Mouse (Mus musculus): ENCODE results near the gene Etv3. TPM values are rescaled to one million over a fixed set of nuclear protein-coding genes. Genes with fewer than 3 reads are reported as not detected.

Gene Etv3
- total and polyA plus RNA-seq, 3 experiments = 12.6 to 24.1 (median 16.8) TPM

DNA sequence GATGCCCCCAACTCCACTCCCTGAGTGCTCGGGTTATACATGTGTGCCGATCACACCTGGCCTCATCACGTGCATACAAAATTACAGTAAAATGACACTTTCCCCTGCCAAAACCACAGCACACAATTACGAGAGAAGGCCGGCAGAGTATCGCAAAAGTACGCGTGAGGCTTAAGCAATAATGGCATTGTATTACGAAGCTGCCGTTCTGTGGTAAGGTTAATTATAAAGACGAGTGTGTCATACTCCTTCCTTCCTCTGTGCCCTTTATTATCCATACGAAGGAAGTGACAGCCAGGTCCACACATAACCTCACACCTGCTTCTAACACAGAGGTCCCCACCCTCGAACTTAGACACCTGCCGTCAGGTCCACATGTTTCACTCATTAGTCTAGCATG lies 42.3 kb downstream of the Etv3 start:
- in situ Hi-C loops (cut with MboI; ENCODE audit: low pct_ligation_motif_present, low pct_unique_long_range_greater_than_20kb, low sequenced_read_pairs) (no loop called here), dilution Hi-C loops (cut with MboI; ENCODE audit: extremely low pct_ligation_motif_present, extremely low pct_unique_long_range_greater_than_20kb, low sequenced_read_pairs) (no loop called here)
- H3K36me3 ChIP-seq (replicated peaks in 1 of 2; ENCODE audit: control insufficient read depth in 1 of 2, insufficient read depth in 1 of 2, low read length in 1 of 2) = no peaks in the 10 kb centered on the region
- no peak for DNase-seq (ENCODE audit: extremely low read depth)
- H3K9me3 ChIP-seq (replicated peaks; ENCODE audit: low read length) = no peaks in the 10 kb centered on the region
- H3K4me1 ChIP-seq (ENCODE audit: control insufficient read depth in 1 of 2, insufficient read depth in 2 of 2) = peaks cover 9 to 17% of the 10 kb centered on the region in 2 experiments; a peak in 3 of 4 replicates
- no peaks in the 10 kb centered on the region for H3K79me2 ChIP-seq (replicated peaks; ENCODE audit: control insufficient read depth, extremely low read depth, insufficient read depth, poor library complexity, severe bottlenecking)
- no peak overlapping the region for H3K27ac ChIP-seq (ENCODE audit: insufficient read depth, low read depth)
- H3K4me2 ChIP-seq (ENCODE audit: insufficient read depth, low read depth, poor library complexity, severe bottlenecking) = no peak overlapping the region
- no peak overlapping the region for H3K9ac ChIP-seq (ENCODE audit: insufficient read depth, low read depth)
- no peak for TF ChIP-seq USF2 (conservative IDR thresholded peaks at IDR 0.05; ENCODE audit: low read depth, low read length)
- TF ChIP-seq RAD21 (IDR thresholded peaks at IDR 0.05; ENCODE audit: low read depth, low read length) = no peak
- no peak for TF ChIP-seq CHD2 (IDR thresholded peaks at IDR 0.05; ENCODE audit: low read length)
- no peak overlapping the region for H3K4me3 ChIP-seq (replicated peaks in 1 of 3; ENCODE audit: low read depth in 2 of 3, low read length in 2 of 3, poor library complexity in 1 of 3)
- H3K27me3 ChIP-seq (replicated peaks) = no peaks in the 10 kb centered on the region

DNA sequence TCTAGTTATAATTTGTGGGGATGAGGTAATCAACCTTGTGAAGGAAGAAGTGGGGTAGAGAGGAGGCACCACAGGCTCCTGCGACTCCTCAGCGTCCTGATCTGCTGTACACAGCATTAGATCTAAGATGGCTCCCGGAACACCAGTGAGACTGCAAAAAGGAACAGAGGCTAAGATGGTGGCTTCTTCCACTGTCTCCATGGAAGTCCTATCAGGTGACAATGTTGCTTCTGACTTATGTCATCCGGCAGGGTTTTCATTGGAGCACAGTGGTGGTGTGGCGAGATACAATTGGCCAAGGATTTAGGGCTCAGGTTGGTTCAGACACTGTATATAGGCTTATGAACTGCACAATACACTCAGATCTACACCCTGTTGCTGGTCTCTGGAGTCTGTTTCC lies 43.5 kb downstream of the Etv3 start:
- H3K27ac ChIP-seq (ENCODE audit: insufficient read depth, low read depth) = no peak overlapping the region
- no peak overlapping the region for H3K4me3 ChIP-seq (replicated peaks in 1 of 3; ENCODE audit: low read depth in 2 of 3, low read length in 2 of 3, poor library complexity in 1 of 3)
- no peaks in the 10 kb centered on the region for H3K27me3 ChIP-seq (replicated peaks)
- dilution Hi-C loops (cut with MboI; ENCODE audit: extremely low pct_ligation_motif_present, extremely low pct_unique_long_range_greater_than_20kb, low sequenced_read_pairs) = no loop called here
- TF ChIP-seq EP300 (IDR thresholded peaks at IDR 0.05; ENCODE audit: low read length) (no peak), POLR2A (IDR thresholded peaks at IDR 0.05; ENCODE audit: low read depth, low read length) (no peak), CTCF (conservative IDR thresholded peaks at IDR 0.05 in 1 of 2, IDR thresholded peaks at IDR 0.05 in 1 of 2; ENCODE audit: low read depth in 2 of 2, low read length in 2 of 2) (no peak), GABPA (IDR thresholded peaks at IDR 0.05; ENCODE audit: insufficient replicate concordance, low read depth, low read length) (no peak), HCFC1 (IDR thresholded peaks at IDR 0.05; ENCODE audit: low read depth, low read length) (no peak), USF1 (IDR thresholded peaks at IDR 0.05; ENCODE audit: low read depth, low read length) (no peak), RAD21 (IDR thresholded peaks at IDR 0.05; ENCODE audit: low read depth, low read length) (no peak), RCOR1 (conservative IDR thresholded peaks at IDR 0.05; ENCODE audit: low read depth, low read length) (no peak), SMC3 (IDR thresholded peaks at IDR 0.05; ENCODE audit: low read depth, low read length) (no peak), TCF12 (IDR thresholded peaks at IDR 0.05; ENCODE audit: low read depth, low read length) (no peak), JUN (IDR thresholded peaks at IDR 0.05; ENCODE audit: insufficient read depth, low read depth, low read length) (no peak), ELF1 (IDR thresholded peaks at IDR 0.05; ENCODE audit: low read depth, low read length) (no peak)
- peaks cover 9 to 10% of the 10 kb centered on the region in 2 experiments; a peak in 3 of 4 replicates for H3K4me1 ChIP-seq (ENCODE audit: control insufficient read depth in 1 of 2, insufficient read depth in 2 of 2)
- DNase-seq (ENCODE audit: extremely low read depth) = no peak
- no peaks in the 10 kb centered on the region for H3K36me3 ChIP-seq (replicated peaks in 1 of 2; ENCODE audit: control insufficient read depth in 1 of 2, insufficient read depth in 1 of 2, low read length in 1 of 2)
- H3K4me2 ChIP-seq (ENCODE audit: insufficient read depth, low read depth, poor library complexity, severe bottlenecking) = no peak overlapping the region
- no peaks in the 10 kb centered on the region for H3K9me3 ChIP-seq (replicated peaks; ENCODE audit: low read length)
- H3K79me2 ChIP-seq (replicated peaks; ENCODE audit: control insufficient read depth, extremely low read depth, insufficient read depth, poor library complexity, severe bottlenecking) = no peaks in the 10 kb centered on the region
- in situ Hi-C loops (cut with MboI; ENCODE audit: low pct_ligation_motif_present, low pct_unique_long_range_greater_than_20kb, low sequenced_read_pairs) = no loop called here
- no peak overlapping the region for H3K9ac ChIP-seq (ENCODE audit: insufficient read depth, low read depth)

DNA sequence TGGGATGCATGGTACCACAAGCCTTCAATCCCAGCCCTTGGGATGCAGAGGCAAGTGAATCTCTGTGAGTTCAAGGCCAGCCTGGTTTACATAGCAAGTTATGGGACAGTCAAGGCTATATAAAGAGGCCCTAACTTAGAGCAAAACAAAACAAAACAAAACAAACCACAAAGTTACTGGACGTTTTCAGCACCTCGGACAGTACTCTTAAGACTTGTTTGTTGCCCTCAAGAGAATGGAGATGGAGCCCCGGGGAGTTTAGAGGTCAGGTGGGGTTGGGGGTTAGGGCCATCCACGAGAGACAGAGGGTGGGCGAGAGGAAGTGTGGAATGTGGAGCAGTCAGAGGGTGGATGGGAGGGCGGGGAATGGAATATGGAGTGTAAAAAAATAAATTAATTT lies 50.6 kb downstream of the Etv3 start:
- Histone ChIP-seq H3K79me2 (replicated peaks; ENCODE audit: control insufficient read depth, extremely low read depth, insufficient read depth, poor library complexity, severe bottlenecking) (no peaks in the 10 kb centered on the region), H3K4me1 (ENCODE audit: control insufficient read depth in 1 of 2, insufficient read depth in 2 of 2) (peaks cover 0 to under 1% of the 10 kb centered on the region in 2 experiments; a peak in 1 of 4 replicates), H3K9me3 (replicated peaks; ENCODE audit: low read length) (peaks cover 3% of the 10 kb centered on the region), H3K27me3 (replicated peaks) (no peaks in the 10 kb centered on the region), H3K36me3 (replicated peaks in 1 of 2; ENCODE audit: control insufficient read depth in 1 of 2, insufficient read depth in 1 of 2, low read length in 1 of 2) (no peaks in the 10 kb centered on the region), H3K4me3 (replicated peaks in 1 of 3; ENCODE audit: low read depth in 2 of 3, low read length in 2 of 3, poor library complexity in 1 of 3) (no peak overlapping the region), H3K4me2 (ENCODE audit: insufficient read depth, low read depth, poor library complexity, severe bottlenecking) (no peak overlapping the region), H3K9ac (ENCODE audit: insufficient read depth, low read depth) (no peak overlapping the region), H3K27ac (ENCODE audit: insufficient read depth, low read depth) (no peak overlapping the region)
- TF ChIP-seq RCOR1 (conservative IDR thresholded peaks at IDR 0.05; ENCODE audit: low read depth, low read length) (no peak), MYC (IDR thresholded peaks at IDR 0.05; ENCODE audit: low read depth, low read length) (no peak), JUND (conservative IDR thresholded peaks at IDR 0.05; ENCODE audit: low read depth, low read length) (no peak), ETS1 (conservative IDR thresholded peaks at IDR 0.05; ENCODE audit: low read depth, low read length) (no peak), CHD2 (IDR thresholded peaks at IDR 0.05; ENCODE audit: low read length) (no peak), NRF1 (IDR thresholded peaks at IDR 0.05; ENCODE audit: low read depth, low read length) (no peak), MXI1 (IDR thresholded peaks at IDR 0.05; ENCODE audit: low read depth, low read length) (no peak), EP300 (IDR thresholded peaks at IDR 0.05; ENCODE audit: low read length) (no peak), USF1 (IDR thresholded peaks at IDR 0.05; ENCODE audit: low read depth, low read length) (no peak), TBP (conservative IDR thresholded peaks at IDR 0.05; ENCODE audit: low read depth, low read length) (no peak), PAX5 (IDR thresholded peaks at IDR 0.05; ENCODE audit: low read length) (no peak), KAT2A (IDR thresholded peaks at IDR 0.05; ENCODE audit: insufficient replicate concordance, low read length) (no peak), IRF4 (IDR thresholded peaks at IDR 0.05; ENCODE audit: low read depth, low read length) (no peak), USF2 (conservative IDR thresholded peaks at IDR 0.05; ENCODE audit: low read depth, low read length) (no peak), ZMIZ1 (IDR thresholded peaks at IDR 0.05; ENCODE audit: low read depth, low read length) (no peak), JUN (IDR thresholded peaks at IDR 0.05; ENCODE audit: insufficient read depth, low read depth, low read length) (no peak), E2F4 (IDR thresholded peaks at IDR 0.05; ENCODE audit: insufficient replicate concordance, low read depth, low read length) (no peak)
- in situ Hi-C loops (cut with MboI; ENCODE audit: low pct_ligation_motif_present, low pct_unique_long_range_greater_than_20kb, low sequenced_read_pairs) = no loop called here
- peak; percentile 22 for DNase-seq (ENCODE audit: extremely low read depth)
- dilution Hi-C loops (cut with MboI; ENCODE audit: extremely low pct_ligation_motif_present, extremely low pct_unique_long_range_greater_than_20kb, low sequenced_read_pairs) = no loop called here
